Mouse (Mus musculus) MEL (cell line): ENCODE measurements around the gene Wdr24. TPM values are rescaled to one million over a fixed set of nuclear protein-coding genes. Genes with fewer than 3 reads are reported as not detected.

Experiments
- DNase-seq: peaks from one replicate; pipeline ENCODE4 v3.0.0; 2011; ENCODE audit warnings: low read depth, low spot score
- H3K27ac ChIP-seq: 2 replicates; pipeline ENCODE4 v1.5.1; 2012; ENCODE audit warnings: low read depth, mild to moderate bottlenecking, control low read depth, low read length, moderate library complexity; ENCODE audit not compliant: control insufficient read depth
- H3K27me3 ChIP-seq, 2 experiments: fragments of 150-350 bp in 1 of 2; sonication (generic) in 1 of 2; 2 replicates each; pipeline ENCODE4 v1.6.1; 2012; ENCODE audit warnings: low read length in 2 of 2, mild to moderate bottlenecking in 2 of 2, improper control_type of control experiment in 1 of 2, moderate library complexity in 1 of 2; ENCODE audit not compliant: insufficient read depth in 2 of 2, control insufficient read depth in 1 of 2
- H3K36me3 ChIP-seq, 2 experiments: 2 replicates each; pipeline ENCODE4 v1.6.1; 2012 to 2014; ENCODE audit warnings: low read length in 2 of 2, improper control_type of control experiment in 1 of 2, inconsistent platforms in 1 of 2, mild to moderate bottlenecking in 1 of 2; ENCODE audit not compliant: insufficient read depth in 2 of 2, control insufficient read depth in 1 of 2
- H3K4me1 ChIP-seq, 2 experiments: fragments of 150-350 bp in 1 of 2; sonication (generic) in 1 of 2; 2 replicates each; pipeline ENCODE4 v1.6.1; 2012; ENCODE audit warnings: low read length in 2 of 2, improper control_type of control experiment in 1 of 2, mild to moderate bottlenecking in 1 of 2; ENCODE audit not compliant: insufficient read depth in 2 of 2, control insufficient read depth in 1 of 2
- H3K4me3 ChIP-seq, 2 experiments: fragments of 150-350 bp in 1 of 2; sonication (generic) in 1 of 2; 2 replicates each; pipeline ENCODE4 v1.5.1; 2012; ENCODE audit warnings: low read depth in 2 of 2, low read length in 2 of 2, mild to moderate bottlenecking in 2 of 2, moderate library complexity in 2 of 2, control low read depth in 1 of 2, improper control_type of control experiment in 1 of 2; ENCODE audit not compliant: control insufficient read depth in 1 of 2, insufficient read depth in 1 of 2
- H3K79me2 ChIP-seq: 2 replicates; pipeline ENCODE4 v1.6.1; 2012; ENCODE audit warnings: mild to moderate bottlenecking, low read length, moderate library complexity; ENCODE audit not compliant: control insufficient read depth, poor library complexity, insufficient read depth
- H3K9ac ChIP-seq: 2 replicates; pipeline ENCODE4 v1.6.1; 2012; ENCODE audit warnings: low read depth, mild to moderate bottlenecking, control low read depth, low read length, moderate library complexity; ENCODE audit not compliant: control insufficient read depth, poor library complexity, severe bottlenecking
- H3K9me3 ChIP-seq: fragments of 150-350 bp; sonication (generic); replicated peaks from 2 replicates; pipeline ENCODE4 v1.6.1; 2012; ENCODE audit warnings: mild to moderate bottlenecking, low read length, improper control_type of control experiment, moderate library complexity; ENCODE audit not compliant: insufficient read depth
- BHLHE40 ChIP-seq: IDR thresholded peaks from 2 replicates; pipeline ENCODE4 v1.6.1; 2012; ENCODE audit warnings: low read depth, mild to moderate bottlenecking, inconsistent platforms, low read length, improper control_type of control experiment, borderline replicate concordance
- CTCF ChIP-seq, 3 experiments: IDR thresholded peaks in 2 of 3; conservative IDR thresholded peaks in 1 of 3; 2 replicates each; pipeline ENCODE4 v1.5.1; 2011 to 2012; ENCODE audit warnings: low read length in 3 of 3, low read depth in 2 of 3, mild to moderate bottlenecking in 2 of 3, improper control_type of control experiment in 1 of 3, inconsistent platforms in 1 of 3, mixed read lengths in 1 of 3, moderate library complexity in 1 of 3; ENCODE audit not compliant: control insufficient read depth in 1 of 3, insufficient read depth in 1 of 3, poor library complexity in 1 of 3, severe bottlenecking in 1 of 3
- E2F4 ChIP-seq: IDR thresholded peaks from 2 replicates; pipeline ENCODE4 v1.6.1; 2011; ENCODE audit warnings: low read depth, low read length, improper control_type of control experiment, borderline replicate concordance
- EP300 ChIP-seq, 2 experiments: IDR thresholded peaks; 2 replicates each; pipeline ENCODE4 v1.6.1; 2011; ENCODE audit warnings: improper control_type of control experiment in 2 of 2, low read length in 2 of 2, low read depth in 1 of 2, mild to moderate bottlenecking in 1 of 2
- GATA1 ChIP-seq: IDR thresholded peaks from 2 replicates; pipeline ENCODE4 v1.6.1; 2011; ENCODE audit warnings: low read depth, low read length, improper control_type of control experiment
- HCFC1 ChIP-seq: IDR thresholded peaks from 2 replicates; pipeline ENCODE4 v1.6.1; 2012; ENCODE audit warnings: low read depth, mild to moderate bottlenecking, inconsistent platforms, low read length, improper control_type of control experiment, moderate library complexity
- KAT2A ChIP-seq: conservative IDR thresholded peaks from 2 replicates; pipeline ENCODE4 v1.6.1; 2012; ENCODE audit warnings: low read depth, low read length, improper control_type of control experiment, inconsistent platforms
- MXI1 ChIP-seq: IDR thresholded peaks from 2 replicates; pipeline ENCODE4 v1.6.1; 2011; ENCODE audit warnings: mild to moderate bottlenecking, low read depth, low read length, improper control_type of control experiment
- MYC ChIP-seq: IDR thresholded peaks from 2 replicates; pipeline ENCODE4 v1.6.1; 2011; ENCODE audit warnings: low read depth, mild to moderate bottlenecking, low read length, improper control_type of control experiment, moderate library complexity
- NRF1 ChIP-seq: IDR thresholded peaks from 2 replicates; pipeline ENCODE4 v1.6.1; 2014; ENCODE audit warnings: low read depth, mild to moderate bottlenecking, inconsistent platforms, low read length, improper control_type of control experiment, moderate library complexity; ENCODE audit not compliant: poor library complexity, insufficient read depth, severe bottlenecking
- POLR2A ChIP-seq, 2 experiments: IDR thresholded peaks; 2 replicates each; pipeline ENCODE4 v1.6.1; 2011 to 2012; ENCODE audit warnings: low read length in 2 of 2, mild to moderate bottlenecking in 2 of 2, control low read depth in 1 of 2, improper control_type of control experiment in 1 of 2, low read depth in 1 of 2, moderate library complexity in 1 of 2; ENCODE audit not compliant: control insufficient read depth in 1 of 2, insufficient read depth in 1 of 2, poor library complexity in 1 of 2
- SIN3A ChIP-seq: IDR thresholded peaks from 2 replicates; pipeline ENCODE4 v1.6.1; 2012; ENCODE audit warnings: low read length, improper control_type of control experiment, inconsistent platforms
- ZC3H11A ChIP-seq: IDR thresholded peaks from 2 replicates; pipeline ENCODE4 v1.6.1; 2012; ENCODE audit warnings: low read depth, mild to moderate bottlenecking, inconsistent platforms, low read length, improper control_type of control experiment
- polyA plus RNA-seq, 2 experiments: library from polyadenylated mRNA; stranded (reverse) in 1 of 2; unstranded in 1 of 2; fragments of >175 nt in 1 of 2; fragments of >200 nt in 1 of 2; gene quantifications; 2 replicates each; pipeline versions ENCODE4 v1.2.1 to v1.2.4; 2012; ENCODE audit warnings: low replicate concordance in 2 of 2, low read depth in 1 of 2; ENCODE audit not compliant: insufficient read length in 2 of 2, insufficient read depth in 1 of 2, missing spikeins in 1 of 2
- total RNA-seq: library from RNA; depleted of rRNA; stranded (reverse); fragments of 300-350 nt; gene quantifications from 2 replicates; pipeline ENCODE4 v1.2.3, GENCODE M21; 2012

Gene Wdr24
- total and polyA plus RNA-seq, 3 experiments: 35.0 to 38.8 TPM; not detected in 1

GRCm38 (mm10) chr17:25860832-25861703 is 37.6 kb downstream of the Wdr24 start, which contains the start of gene Wdr90 (continued):
- TF ChIP-seq CTCF (IDR thresholded peaks at IDR 0.05 in 2 of 3, conservative IDR thresholded peaks at IDR 0.05 in 1 of 3; ENCODE audit: control insufficient read depth in 1 of 3, insufficient read depth in 1 of 3, low read depth in 2 of 3, low read length in 3 of 3, poor library complexity in 1 of 3, severe bottlenecking in 1 of 3): 0 out of 6 replicates have a peak, but pooled peaks of 1 of the 3 experiments have one; percentile 14
- TF ChIP-seq E2F4: peak; percentile 89; the same call in 1 of the 2 replicates
- peak; percentile 92 for TF ChIP-seq HCFC1
- TF ChIP-seq NRF1: peak; percentile 49; the same call in 1 of the 2 replicates

- Histone ChIP-seq H3K27me3 (no peaks in the 10 kb centered on the region), H3K36me3 (peaks cover 0 to 13% of the 10 kb centered on the region in 2 experiments; a peak in 2 of 4 replicates), H3K9me3 (no peaks in the 10 kb centered on the region), H3K4me3 (peak overlapping the region; percentile 60 to 69), H3K79me2 (peaks cover 14% of the 10 kb centered on the region), H3K27ac (peak overlapping the region; percentile 42), H3K4me1 (peaks cover 0 to 20% of the 10 kb centered on the region in 2 experiments; a peak in 2 of 4 replicates), H3K9ac (peak overlapping the region; percentile 76)
- DNase-seq: peak; percentile 46
- TF ChIP-seq EP300 (IDR thresholded peaks at IDR 0.05; ENCODE audit: low read depth in 1 of 2, low read length in 2 of 2) (no peak), POLR2A (IDR thresholded peaks at IDR 0.05; ENCODE audit: control insufficient read depth in 1 of 2, insufficient read depth in 1 of 2, low read depth in 1 of 2, low read length in 2 of 2, poor library complexity in 1 of 2) (0 out of 4 replicates have a peak, but pooled peaks of 1 of the 2 experiments have one; percentile 13), SIN3A (peak; percentile 23; the same call in 1 of the 2 replicates), MYC (no peak), GATA1 (peak; percentile 46; the same call in 1 of the 2 replicates)
- TF ChIP-seq, all 39 proteins: peak for 3
Observed at GRCm38 (mm10) chr17:25861704-25862612, 38.5 kb downstream of the Wdr24 start.

- DNase-seq: no peak
- no peak overlapping the region for H3K27ac ChIP-seq
- no peak overlapping the region for H3K4me3 ChIP-seq
- H3K79me2 ChIP-seq: peaks cover 27% of the 10 kb centered on the region
- no peaks in the 10 kb centered on the region for H3K27me3 ChIP-seq
- TF ChIP-seq ZC3H11A (no peak), SIN3A (no peak), E2F4 (no peak), EP300 (IDR thresholded peaks at IDR 0.05; ENCODE audit: low read depth in 1 of 2, low read length in 2 of 2) (no peak), NRF1 (no peak), MXI1 (no peak), BHLHE40 (no peak), POLR2A (IDR thresholded peaks at IDR 0.05; ENCODE audit: control insufficient read depth in 1 of 2, insufficient read depth in 1 of 2, low read depth in 1 of 2, low read length in 2 of 2, poor library complexity in 1 of 2) (no peak), KAT2A (no peak)
- peaks cover 0 to 13% of the 10 kb centered on the region in 2 experiments; a peak in 2 of 4 replicates for H3K36me3 ChIP-seq
- no peak overlapping the region for H3K9ac ChIP-seq
- H3K4me1 ChIP-seq: peaks cover 0 to 20% of the 10 kb centered on the region in 2 experiments; a peak in 2 of 4 replicates
- H3K9me3 ChIP-seq: no peaks in the 10 kb centered on the region
Observed at GRCm38 (mm10) chr17:25863681-25864080, 40.3 kb downstream of the Wdr24 start.
